Mouse (Mus musculus) left cerebral cortex, postnatal 25 days (tissue): ENCODE measurements around the gene Dnm2. TPM values are rescaled to one million over a fixed set of nuclear protein-coding genes. Genes with fewer than 3 reads are reported as not detected.
"Not testable (repeated sequence)": the region's sequence is repeated elsewhere in the genome, so short reads cannot be mapped to it uniquely, and the experiment has no call there.

ENCODE experiments used
- DNase-seq, 2 experiments: peaks; one replicate each; pipeline ENCODE4 v3.0.0; 2022; ENCODE audit warnings: low spot score in 2 of 2, mixed read lengths in 1 of 2
- intact Hi-C: fragments of 180-260 bp; cut with DNase I; formaldehyde crosslinking; loops from one replicate; pipeline ENCODE4 v1.15.1; 2025
- total RNA-seq, 2 experiments: library from RNA; stranded (reverse); gene quantifications; 2 replicates each; pipeline ENCODE4 v1.2.3; 2021

The Dnm2 gene
- total RNA-seq, 2 experiments from 2014 or later = 55.5 to 63.4 TPM

DNA sequence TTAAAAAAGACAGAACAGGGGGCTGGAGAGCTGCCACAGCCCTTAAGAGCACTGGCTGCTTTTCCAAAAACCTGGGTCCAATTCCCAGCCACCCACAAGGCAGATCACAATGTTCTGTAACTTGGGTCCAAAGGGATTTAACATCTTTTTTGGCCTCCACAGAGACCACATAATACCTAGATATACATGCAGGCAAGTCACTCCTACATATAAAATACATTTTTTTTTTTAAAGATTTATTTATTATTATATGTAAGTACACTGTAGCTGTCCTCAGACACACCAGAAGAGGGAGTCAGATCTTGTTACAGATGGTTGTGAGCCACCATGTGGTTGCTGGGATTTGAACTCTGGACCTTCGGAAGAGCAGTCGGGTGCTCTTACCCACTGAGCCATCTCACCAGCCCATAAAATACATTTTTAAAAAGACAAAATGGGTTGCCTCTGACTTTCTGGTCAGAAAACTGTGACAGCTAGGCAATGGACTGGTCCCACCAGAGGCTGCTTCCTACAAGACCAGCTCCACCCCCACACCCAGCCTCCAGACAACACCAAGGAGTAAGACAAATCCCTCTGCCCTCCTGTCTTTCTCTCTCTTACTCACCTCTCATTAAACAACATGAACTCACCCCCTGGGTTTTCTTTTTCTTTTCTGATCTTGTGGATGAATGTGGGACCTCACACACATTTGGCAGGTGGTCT, 102.5 kb downstream of the Dnm2 start:
- intact Hi-C loops = no loop called here
- no peak for DNase-seq

DNA sequence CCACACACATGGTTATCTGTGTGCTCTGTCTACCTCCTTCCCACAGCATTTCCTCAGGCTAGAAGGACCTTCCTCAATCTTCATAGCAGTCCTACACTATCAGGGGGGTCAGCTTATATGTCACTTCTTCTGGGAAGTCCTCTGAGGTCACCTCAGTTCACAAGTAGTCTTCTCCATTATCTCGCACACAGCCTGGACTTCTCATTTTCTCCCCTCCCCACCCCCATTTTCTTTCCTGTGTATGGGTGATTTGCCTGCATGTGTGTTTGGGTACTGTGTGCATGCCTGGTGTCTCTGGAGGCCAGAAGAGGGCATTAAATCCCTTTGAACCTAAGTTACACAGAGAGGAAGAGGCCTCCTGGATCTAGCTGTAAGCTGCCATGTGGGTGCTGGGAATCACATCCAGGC, 103.2 kb downstream of the Dnm2 start:
- no peak for DNase-seq
- intact Hi-C loops = no loop called here

GRCm38 (mm10) chr9:21536501-21536900, 111.8 kb downstream of the Dnm2 start:
- intact Hi-C loops = no loop called here
- no peak for DNase-seq

- intact Hi-C loops = no loop called here
- no peak for DNase-seq
Observed at GRCm38 (mm10) chr9:21537009-21537408, 112.3 kb downstream of the Dnm2 start.

GRCm38 (mm10) chr9:21539981-21540753, 115.5 kb downstream of the Dnm2 start:
- intact Hi-C loops = no loop called here
- no peak for DNase-seq

- intact Hi-C loops, DNase-seq: not testable (repeated sequence)
Observed at GRCm38 (mm10) chr9:21542001-21542400, 117.3 kb downstream of the Dnm2 start.

DNA sequence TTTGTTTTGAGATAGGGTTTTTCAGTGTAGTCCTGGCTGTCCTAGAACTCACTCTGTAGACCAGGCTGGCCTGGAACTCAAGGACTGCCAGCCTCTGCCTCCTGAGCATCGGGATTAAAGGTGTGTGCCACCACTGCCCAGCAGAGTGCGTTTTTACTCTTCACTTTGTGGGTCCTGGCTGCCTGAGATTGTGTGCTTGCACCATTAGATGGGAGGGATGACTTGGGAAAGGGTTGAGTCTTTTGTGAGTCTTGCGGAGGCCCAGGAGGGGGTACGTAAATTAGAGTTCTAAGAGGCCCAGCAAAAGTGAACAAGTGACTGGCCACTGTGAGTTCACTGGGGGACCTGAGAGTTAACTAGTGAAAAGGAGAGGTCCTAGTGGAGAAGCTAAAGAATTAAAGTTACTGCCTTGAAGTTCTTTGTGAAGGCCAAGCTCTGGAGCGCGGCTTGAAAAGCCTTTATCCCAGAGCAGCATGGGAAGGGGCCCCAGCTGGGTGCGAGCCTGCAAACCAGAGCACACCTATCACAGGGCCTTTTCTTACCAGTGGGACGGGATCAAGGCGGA, 120.7 kb downstream of the Dnm2 start:
- no peak for DNase-seq
- intact Hi-C loops = no loop called here

GRCm38 (mm10) chr9:21545916-21546788, 121.4 kb downstream of the Dnm2 start:
- intact Hi-C loops = loop anchor here (1.0 to 2.0 kb wide), 3 partner anchors 35 to 179 kb away; partner anchors contain the start of genes Ilf3, Timm29, Tmed1 and Yipf2
- peak; percentile 99 for DNase-seq

DNA sequence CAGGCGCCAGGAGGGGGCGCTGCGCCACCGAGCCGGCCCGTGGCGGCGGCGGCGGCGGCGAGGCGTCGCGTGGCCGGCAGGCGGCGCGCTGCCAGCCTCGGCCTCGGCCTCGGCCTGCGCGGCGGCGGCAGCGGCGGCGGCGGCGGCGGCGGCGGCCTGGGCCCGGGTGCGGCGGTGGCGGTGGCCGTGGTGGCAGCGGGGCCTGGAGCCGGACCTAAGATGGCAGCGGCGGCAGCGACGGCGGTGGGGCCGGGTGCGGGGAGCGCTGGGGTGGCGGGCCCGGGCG, 122.0 kb downstream of the Dnm2 start, which contains the start of gene Carm1:
TSS of gene Carm1 (plus strand) at position 106 of the 286 bp plus-strand sequence.
- intact Hi-C loops = loop anchor here (1.0 to 2.0 kb wide), 3 partner anchors 36 to 179 kb away; partner anchors contain the start of genes Ilf3, Timm29, Tmed1 and Yipf2
- DNase-seq = no peak

DNA sequence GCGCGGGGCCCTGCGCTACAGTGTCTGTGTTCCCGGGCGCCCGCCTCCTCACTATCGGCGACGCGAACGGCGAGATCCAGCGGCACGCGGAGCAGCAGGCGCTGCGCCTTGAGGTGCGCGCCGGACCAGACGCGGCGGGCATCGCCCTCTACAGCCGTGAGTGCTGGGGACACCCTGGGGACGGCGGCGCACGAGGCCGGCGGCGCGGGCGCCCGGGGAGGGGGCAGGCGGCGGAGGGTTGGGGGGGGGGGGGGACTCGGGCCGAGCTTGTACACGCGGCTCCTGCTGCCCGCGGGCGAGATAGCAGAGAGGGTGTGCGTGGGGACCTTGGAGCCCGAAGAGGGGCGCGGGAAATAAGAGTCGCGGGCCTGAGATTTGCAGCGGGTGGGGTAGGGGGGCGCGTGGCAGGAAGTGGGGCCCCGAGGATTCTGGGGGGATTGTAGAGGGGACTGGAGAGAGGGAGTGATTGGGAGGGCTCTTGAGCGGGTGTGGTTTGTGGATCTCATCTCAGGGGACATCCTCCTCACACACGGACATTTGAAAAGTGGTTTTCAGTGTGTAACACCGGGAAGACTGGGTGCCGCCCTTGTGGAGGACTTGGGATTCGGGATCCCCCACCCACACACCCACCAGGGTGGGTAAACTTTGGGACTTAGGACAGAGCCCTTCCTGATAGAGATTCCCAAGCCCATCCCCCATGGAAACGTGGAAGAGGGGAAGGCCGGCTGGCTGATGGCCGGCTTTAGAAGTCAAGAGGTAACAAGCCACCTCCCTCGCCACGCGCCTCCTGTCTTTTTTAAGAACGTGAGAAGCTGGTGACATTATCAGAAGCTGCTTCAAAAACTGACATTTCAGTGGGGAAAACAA, 122.6 kb downstream of the Dnm2 start:
- intact Hi-C loops = loop anchor here (2.0 kb wide), 2 partner anchors 37 to 45 kb away; partner anchors contain the start of genes Timm29, Tmed1 and Yipf2
- peak; percentile 47 to 68 for DNase-seq

DNA sequence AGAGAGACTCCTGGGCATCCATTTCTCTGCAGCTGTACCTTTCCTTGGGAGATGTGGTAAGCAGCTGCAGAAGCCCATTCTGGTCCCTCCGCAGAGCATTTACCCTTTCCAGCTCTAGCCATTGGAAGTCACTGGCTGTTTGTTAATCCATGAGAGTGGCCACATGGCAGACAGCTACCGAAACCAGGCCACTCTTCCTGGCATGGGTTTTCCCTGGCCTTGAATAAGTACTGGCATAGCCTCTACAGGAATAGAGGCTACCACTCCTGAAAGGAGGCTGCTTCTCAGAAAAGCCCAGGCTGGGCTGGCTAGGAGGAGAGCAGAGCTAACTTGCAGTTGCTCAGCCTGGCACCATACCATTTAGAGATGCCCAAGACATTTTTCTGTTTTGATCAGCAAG, 126.3 kb downstream of the Dnm2 start:
- intact Hi-C loops = no loop called here
- no peak for DNase-seq

DNA sequence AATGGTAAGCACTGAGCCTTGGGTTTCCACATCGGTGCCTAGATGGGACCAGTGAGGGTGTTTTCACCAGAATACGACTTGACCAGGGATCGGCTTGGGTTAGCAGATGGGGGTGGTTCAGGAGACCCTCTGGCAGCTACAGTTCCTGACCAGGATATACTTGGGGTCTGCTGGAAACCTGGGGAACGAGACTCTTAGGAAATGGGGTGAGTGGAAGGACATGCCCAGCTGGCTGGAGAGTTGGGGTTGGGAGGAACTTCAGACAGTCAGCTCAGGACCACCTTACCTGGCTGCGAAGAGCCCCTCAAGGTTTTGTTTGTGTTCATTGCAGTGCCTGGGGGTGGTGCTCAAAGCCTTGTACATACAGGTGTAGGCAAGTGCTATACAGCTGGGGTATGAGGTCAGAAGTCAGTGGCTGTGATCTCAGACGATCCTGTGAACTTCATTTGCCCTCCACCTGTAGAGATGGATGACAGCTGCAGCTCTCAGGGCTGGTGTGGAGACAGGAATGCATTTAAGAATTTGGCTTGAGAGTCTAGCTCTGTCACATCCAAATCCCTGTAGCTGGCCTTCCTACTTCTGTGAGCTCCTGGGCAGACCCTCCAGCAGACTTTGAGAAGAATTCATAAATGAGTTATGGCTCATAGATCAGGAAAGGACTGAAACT, 129.0 kb downstream of the Dnm2 start:
- intact Hi-C loops = no loop called here
- DNase-seq = no peak

- no peak for DNase-seq
- intact Hi-C loops = no loop called here
Observed at GRCm38 (mm10) chr9:21555198-21555742, 130.6 kb downstream of the Dnm2 start.

DNA sequence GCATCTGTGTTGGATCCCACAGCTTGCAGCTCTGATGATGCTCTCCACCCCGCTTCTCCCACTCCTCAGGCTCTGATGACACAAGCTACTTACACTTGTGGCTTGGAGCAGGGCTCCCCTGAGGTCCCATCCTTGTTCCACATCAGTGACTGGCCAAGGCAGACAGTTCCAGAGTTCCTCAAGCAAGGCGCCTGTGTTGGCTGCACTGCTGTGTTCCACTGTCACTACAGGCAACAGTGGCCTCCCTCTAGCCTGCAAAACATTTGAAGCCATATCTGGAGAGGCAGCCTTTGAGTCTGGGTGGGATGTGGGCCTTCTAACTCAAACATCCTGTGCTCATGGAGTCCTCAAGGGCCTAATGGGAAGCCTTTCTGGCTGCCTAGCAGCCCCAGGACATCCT, 132.3 kb downstream of the Dnm2 start:
- no peak for DNase-seq
- intact Hi-C loops = no loop called here
